Mouse (Mus musculus): ENCODE measurements around the gene Smyd4. TPM values are rescaled to one million over a fixed set of nuclear protein-coding genes. Genes with fewer than 3 reads are reported as not detected.

Gene Smyd4
- polyA plus RNA-seq, 1 experiment = 9.5 TPM

- no peak overlapping the region for H3K27ac ChIP-seq (ENCODE audit: insufficient read depth, low read length)
- TF ChIP-seq CTCF (IDR thresholded peaks at IDR 0.05; ENCODE audit: extremely low read depth, insufficient read depth, low read length) = no peak
- no peak for TF ChIP-seq POLR2A (IDR thresholded peaks at IDR 0.05; ENCODE audit: extremely low read depth, insufficient read depth, low read length)
- no peaks in the 10 kb centered on the region; the same call in 1 of the 2 replicates for H3K4me1 ChIP-seq (ENCODE audit: control insufficient read depth, insufficient read depth, low read length)
- H3K4me3 ChIP-seq (ENCODE audit: insufficient read depth, low read length) = no peak overlapping the region
Observed at GRCm38 (mm10) chr11:75406104-75406503, 57.9 kb downstream of the Smyd4 start.

- no peak overlapping the region for H3K27ac ChIP-seq (ENCODE audit: insufficient read depth, low read length)
- H3K4me1 ChIP-seq (ENCODE audit: control insufficient read depth, insufficient read depth, low read length) = no peaks in the 10 kb centered on the region; the same call in 1 of the 2 replicates
- no peak overlapping the region for H3K4me3 ChIP-seq (ENCODE audit: insufficient read depth, low read length)
- TF ChIP-seq POLR2A (IDR thresholded peaks at IDR 0.05; ENCODE audit: extremely low read depth, insufficient read depth, low read length) (no peak), CTCF (IDR thresholded peaks at IDR 0.05; ENCODE audit: extremely low read depth, insufficient read depth, low read length) (peak; percentile 45; the same call in 1 of the 2 replicates)
Observed at GRCm38 (mm10) chr11:75406865-75407264, 58.6 kb downstream of the Smyd4 start.

GRCm38 (mm10) chr11:75409679-75410575, 61.7 kb downstream of the Smyd4 start:
- no peak for TF ChIP-seq POLR2A (IDR thresholded peaks at IDR 0.05; ENCODE audit: extremely low read depth, insufficient read depth, low read length)
- Histone ChIP-seq H3K27ac (ENCODE audit: insufficient read depth, low read length) (no peak overlapping the region), H3K4me1 (ENCODE audit: control insufficient read depth, insufficient read depth, low read length) (no peaks in the 10 kb centered on the region), H3K4me3 (ENCODE audit: insufficient read depth, low read length) (no peak overlapping the region)

GRCm38 (mm10) chr11:75410591-75410990, 62.4 kb downstream of the Smyd4 start:
- Histone ChIP-seq H3K4me1 (ENCODE audit: control insufficient read depth, insufficient read depth, low read length) (no peaks in the 10 kb centered on the region), H3K4me3 (ENCODE audit: insufficient read depth, low read length) (no peak overlapping the region), H3K27ac (ENCODE audit: insufficient read depth, low read length) (no peak overlapping the region)
- TF ChIP-seq POLR2A (IDR thresholded peaks at IDR 0.05; ENCODE audit: extremely low read depth, insufficient read depth, low read length) (no peak), CTCF (IDR thresholded peaks at IDR 0.05; ENCODE audit: extremely low read depth, insufficient read depth, low read length) (no peak)

- TF ChIP-seq CTCF (IDR thresholded peaks at IDR 0.05; ENCODE audit: extremely low read depth, insufficient read depth, low read length) (no peak), POLR2A (IDR thresholded peaks at IDR 0.05; ENCODE audit: extremely low read depth, insufficient read depth, low read length) (no peak)
Observed at GRCm38 (mm10) chr11:75415096-75415495, 66.9 kb downstream of the Smyd4 start.

GRCm38 (mm10) chr11:75415994-75416393, 67.8 kb downstream of the Smyd4 start:
- Histone ChIP-seq H3K27ac (ENCODE audit: insufficient read depth, low read length) (no peak overlapping the region), H3K4me1 (ENCODE audit: control insufficient read depth, insufficient read depth, low read length) (no peaks in the 10 kb centered on the region), H3K4me3 (ENCODE audit: insufficient read depth, low read length) (no peak overlapping the region)
- TF ChIP-seq CTCF (IDR thresholded peaks at IDR 0.05; ENCODE audit: extremely low read depth, insufficient read depth, low read length) (no peak), POLR2A (IDR thresholded peaks at IDR 0.05; ENCODE audit: extremely low read depth, insufficient read depth, low read length) (no peak)

More at GRCm38 (mm10) chr11:75415096-75415495, 66.9 kb downstream of the Smyd4 start:
- Histone ChIP-seq H3K4me1 (ENCODE audit: control insufficient read depth, insufficient read depth, low read length) (no peaks in the 10 kb centered on the region), H3K4me3 (ENCODE audit: insufficient read depth, low read length) (no peak overlapping the region), H3K27ac (ENCODE audit: insufficient read depth, low read length) (no peak overlapping the region)

- Histone ChIP-seq H3K27ac (ENCODE audit: insufficient read depth, low read length) (no peak overlapping the region), H3K4me1 (ENCODE audit: control insufficient read depth, insufficient read depth, low read length) (no peaks in the 10 kb centered on the region), H3K4me3 (ENCODE audit: insufficient read depth, low read length) (no peak overlapping the region)
- no peak for TF ChIP-seq CTCF (IDR thresholded peaks at IDR 0.05; ENCODE audit: extremely low read depth, insufficient read depth, low read length)
- no peak for TF ChIP-seq POLR2A (IDR thresholded peaks at IDR 0.05; ENCODE audit: extremely low read depth, insufficient read depth, low read length)
Observed at GRCm38 (mm10) chr11:75420037-75420436, 71.8 kb downstream of the Smyd4 start.

- Histone ChIP-seq H3K4me3 (ENCODE audit: insufficient read depth, low read length) (no peak overlapping the region), H3K4me1 (ENCODE audit: control insufficient read depth, insufficient read depth, low read length) (no peaks in the 10 kb centered on the region), H3K27ac (ENCODE audit: insufficient read depth, low read length) (no peak overlapping the region)
- no peak for TF ChIP-seq CTCF (IDR thresholded peaks at IDR 0.05; ENCODE audit: extremely low read depth, insufficient read depth, low read length)
- TF ChIP-seq POLR2A (IDR thresholded peaks at IDR 0.05; ENCODE audit: extremely low read depth, insufficient read depth, low read length) = no peak
Observed at GRCm38 (mm10) chr11:75420810-75421374, 72.7 kb downstream of the Smyd4 start.

- Histone ChIP-seq H3K4me3 (ENCODE audit: insufficient read depth, low read length) (no peak overlapping the region), H3K27ac (ENCODE audit: insufficient read depth, low read length) (no peak overlapping the region), H3K4me1 (ENCODE audit: control insufficient read depth, insufficient read depth, low read length) (no peaks in the 10 kb centered on the region)
- no peak for TF ChIP-seq CTCF (IDR thresholded peaks at IDR 0.05; ENCODE audit: extremely low read depth, insufficient read depth, low read length)
- no peak for TF ChIP-seq POLR2A (IDR thresholded peaks at IDR 0.05; ENCODE audit: extremely low read depth, insufficient read depth, low read length)
Observed at GRCm38 (mm10) chr11:75421375-75422012, 73.3 kb downstream of the Smyd4 start.

All from cortical plate, adult 2 months (tissue).